Mouse (Mus musculus) embryonic facial prominence, embryonic 14.5 days (tissue): ENCODE results near the gene Sgcd. TPM values are rescaled to one million over a fixed set of nuclear protein-coding genes. Genes with fewer than 3 reads are reported as not detected.

ENCODE experiments used
- ATAC-seq: fragments of 200-750 bp; cut with Nextera tagmentation; 2 replicates; pipeline ENCODE4 v1.8.0; 2017; ENCODE audit warnings: low read depth, moderate number of reproducible peaks, moderate TSS enrichment
- DNase-seq: peaks from one replicate; pipeline ENCODE4 v3.0.0-alpha.2; 2015; ENCODE audit warnings: low spot score
- H3K27ac ChIP-seq: fragments of 300-500 bp; sonication (generic); replicated peaks from 2 replicates; pipeline ENCODE4 v1.5.1; 2014; ENCODE audit warnings: low read depth, mild to moderate bottlenecking, low read length, moderate library complexity
- H3K27me3 ChIP-seq: fragments of 300-500 bp; sonication (generic); replicated peaks from 2 replicates; pipeline ENCODE4 v1.6.1; 2014; ENCODE audit warnings: low read length; ENCODE audit not compliant: control insufficient read depth, insufficient read depth
- H3K36me3 ChIP-seq: fragments of 300-500 bp; sonication (generic); 2 replicates; pipeline ENCODE4 v1.6.1; 2014; ENCODE audit warnings: low read length, mixed read lengths; ENCODE audit not compliant: control insufficient read depth, insufficient read depth
- H3K4me1 ChIP-seq: fragments of 300-500 bp; sonication (generic); 2 replicates; pipeline ENCODE4 v1.6.1; 2014; ENCODE audit warnings: antibody characterized with exemption, low read length; ENCODE audit not compliant: control insufficient read depth, insufficient read depth
- H3K4me2 ChIP-seq: fragments of 300-500 bp; sonication (generic); 2 replicates; pipeline ENCODE4 v1.6.1; 2014; ENCODE audit warnings: low read depth, mild to moderate bottlenecking, low read length, moderate library complexity, mixed read lengths
- H3K4me3 ChIP-seq: fragments of 300-500 bp; sonication (generic); 2 replicates; pipeline ENCODE4 v1.5.1; 2014; ENCODE audit warnings: low read depth, mild to moderate bottlenecking, low read length
- H3K9ac ChIP-seq: fragments of 300-500 bp; sonication (generic); 2 replicates; pipeline ENCODE4 v1.6.1; 2014; ENCODE audit warnings: low read depth, mild to moderate bottlenecking, low read length, moderate library complexity, mixed read lengths
- H3K9me3 ChIP-seq: fragments of 300-500 bp; sonication (generic); 2 replicates; pipeline ENCODE4 v1.6.1; 2016; ENCODE audit warnings: low read length; ENCODE audit not compliant: control insufficient read depth
- WGBS: fragments of 180-500 bp; shearing (Covaris S2); extraction: QIAGEN DNeasy Blood & Tissue Kit; methylation state at CpG from one replicate; pipeline ENCODE4 v1.1.7; 2014; 5-methylcytosine and 5-hydroxymethylcytosine counted together
- polyA plus RNA-seq: library from polyadenylated mRNA; unstranded; fragments of >200 nt; fragmentation: Nextera tagmentation; extraction: Ambion mirVana; gene quantifications from 2 replicates; pipeline ENCODE4 v1.2.1, GENCODE M21; 2014

Sgcd gene
- polyA plus RNA-seq, 1 experiment from 2014 or later: 12.0 TPM

GRCm38 (mm10) chr11:47953291-47953690 is 35.5 kb downstream of the Sgcd start:
- ATAC-seq (no peak), DNase-seq (no peak)
- Histone ChIP-seq H3K36me3 (no peaks in the 10 kb centered on the region), H3K4me1 (no peaks in the 10 kb centered on the region), H3K27me3 (no peaks in the 10 kb centered on the region), H3K9ac (no peak overlapping the region), H3K4me2 (no peak overlapping the region), H3K4me3 (no peak overlapping the region), H3K27ac (no peak overlapping the region), H3K9me3 (no peaks in the 10 kb centered on the region)
- WGBS: 78% methylated on average over 3 of the region's 3 CpGs

GRCm38 (mm10) chr11:47952366-47952765 is 36.4 kb downstream of the Sgcd start:
- Histone ChIP-seq H3K9ac (no peak overlapping the region), H3K9me3 (no peaks in the 10 kb centered on the region), H3K4me3 (no peak overlapping the region), H3K27me3 (no peaks in the 10 kb centered on the region), H3K36me3 (no peaks in the 10 kb centered on the region), H3K4me2 (no peak overlapping the region), H3K27ac (no peak overlapping the region), H3K4me1 (no peaks in the 10 kb centered on the region)
- DNase-seq (no peak), ATAC-seq (no peak)
- WGBS: 75% methylated on average over 4 of the region's 4 CpGs

- DNase-seq (no peak), ATAC-seq (no peak)
- Histone ChIP-seq H3K4me1 (no peaks in the 10 kb centered on the region), H3K36me3 (no peaks in the 10 kb centered on the region), H3K4me2 (no peak overlapping the region), H3K9ac (no peak overlapping the region), H3K9me3 (no peaks in the 10 kb centered on the region), H3K27ac (no peak overlapping the region), H3K4me3 (no peak overlapping the region), H3K27me3 (no peaks in the 10 kb centered on the region)
- WGBS: 68% methylated on average over 2 of the region's 2 CpGs
Observed at GRCm38 (mm10) chr11:47939795-47940194, 49.0 kb downstream of the Sgcd start.

- Histone ChIP-seq H3K4me3 (no peak overlapping the region), H3K4me2 (no peak overlapping the region), H3K9ac (no peak overlapping the region), H3K36me3 (no peaks in the 10 kb centered on the region), H3K27ac (no peak overlapping the region), H3K4me1 (no peaks in the 10 kb centered on the region), H3K27me3 (no peaks in the 10 kb centered on the region), H3K9me3 (no peaks in the 10 kb centered on the region)
- 79% methylated on average over 2 of the region's 2 CpGs for WGBS
- ATAC-seq (no peak), DNase-seq (no peak)
Observed at GRCm38 (mm10) chr11:47917616-47918015, 71.2 kb downstream of the Sgcd start.

GRCm38 (mm10) chr11:47891617-47892172 is 97.1 kb downstream of the Sgcd start:
- Histone ChIP-seq H3K4me3 (no peak overlapping the region), H3K36me3 (no peaks in the 10 kb centered on the region), H3K27ac (no peak overlapping the region), H3K4me1 (no peaks in the 10 kb centered on the region), H3K9me3 (no peaks in the 10 kb centered on the region), H3K27me3 (no peaks in the 10 kb centered on the region), H3K4me2 (no peak overlapping the region), H3K9ac (no peak overlapping the region)
- no peak for DNase-seq
- ATAC-seq: no peak
- 80% methylated on average over 3 of the region's 3 CpGs for WGBS

GRCm38 (mm10) chr11:47890315-47890714 is 98.5 kb downstream of the Sgcd start:
- H3K4me1 ChIP-seq: no peaks in the 10 kb centered on the region
- 53% methylated on average over 2 of the region's 2 CpGs for WGBS
- ATAC-seq (no peak), DNase-seq (peak; percentile 19)
- no peaks in the 10 kb centered on the region for H3K27me3 ChIP-seq
- H3K36me3 ChIP-seq: no peaks in the 10 kb centered on the region
- H3K9ac ChIP-seq: no peak overlapping the region
- H3K27ac ChIP-seq: no peak overlapping the region
- H3K9me3 ChIP-seq: no peaks in the 10 kb centered on the region
- no peak overlapping the region for H3K4me2 ChIP-seq
- no peak overlapping the region for H3K4me3 ChIP-seq

GRCm38 (mm10) chr11:47885310-47885709 is 103.5 kb downstream of the Sgcd start:
- Histone ChIP-seq H3K27me3 (no peaks in the 10 kb centered on the region), H3K4me2 (no peak overlapping the region), H3K9ac (no peak overlapping the region), H3K4me1 (no peaks in the 10 kb centered on the region), H3K9me3 (no peaks in the 10 kb centered on the region), H3K27ac (no peak overlapping the region), H3K36me3 (no peaks in the 10 kb centered on the region), H3K4me3 (no peak overlapping the region)
- ATAC-seq (no peak), DNase-seq (no peak)
- WGBS: 67% methylated on average over 3 of the region's 3 CpGs

GRCm38 (mm10) chr11:47883545-47883944 is 105.2 kb downstream of the Sgcd start:
- H3K27ac ChIP-seq: no peak overlapping the region
- no peaks in the 10 kb centered on the region for H3K36me3 ChIP-seq
- no peaks in the 10 kb centered on the region for H3K9me3 ChIP-seq
- H3K4me2 ChIP-seq: no peak overlapping the region
- no peak for DNase-seq
- H3K4me1 ChIP-seq: no peaks in the 10 kb centered on the region
- ATAC-seq: no peak
- H3K27me3 ChIP-seq: no peaks in the 10 kb centered on the region
- WGBS: 64% methylated on average over 1 of the region's 1 CpGs
- H3K4me3 ChIP-seq: no peak overlapping the region
- H3K9ac ChIP-seq: no peak overlapping the region

- Histone ChIP-seq H3K4me2 (no peak overlapping the region), H3K4me3 (no peak overlapping the region), H3K9me3 (no peaks in the 10 kb centered on the region), H3K9ac (no peak overlapping the region), H3K36me3 (no peaks in the 10 kb centered on the region), H3K27me3 (no peaks in the 10 kb centered on the region), H3K27ac (no peak overlapping the region), H3K4me1 (no peaks in the 10 kb centered on the region)
- 63% methylated on average over 5 of the region's 5 CpGs for WGBS
- ATAC-seq: no peak
- no peak for DNase-seq
Observed at GRCm38 (mm10) chr11:47876633-47877170, 112.1 kb downstream of the Sgcd start.
